Mouse (Mus musculus) forebrain, postnatal 0 days (tissue): ENCODE results near the gene Cyth3. TPM values are rescaled to one million over a fixed set of nuclear protein-coding genes. Genes with fewer than 3 reads are reported as not detected.

Experiments
- ATAC-seq: fragments of 200-750 bp; cut with Nextera tagmentation; 2 replicates; pipeline ENCODE4 v1.8.0; 2017; ENCODE audit warnings: mild to moderate bottlenecking, moderate library complexity
- DNase-seq: peaks from one replicate; pipeline ENCODE4 v3.0.0-alpha.2; 2015
- H3K27ac ChIP-seq: fragments of 300-500 bp; sonication (generic); 2 replicates; pipeline ENCODE4 v1.5.1; 2014; ENCODE audit warnings: low read depth, mild to moderate bottlenecking, antibody characterized with exemption, low read length, moderate library complexity, mixed read lengths
- H3K27me3 ChIP-seq: fragments of 300-500 bp; sonication (generic); 2 replicates; pipeline ENCODE4 v1.6.1; 2014; ENCODE audit warnings: mild to moderate bottlenecking, low read length, mixed read lengths; ENCODE audit not compliant: insufficient read depth
- H3K36me3 ChIP-seq: fragments of 300-500 bp; sonication (generic); 2 replicates; pipeline ENCODE4 v1.6.1; 2014; ENCODE audit warnings: mild to moderate bottlenecking, moderate library complexity; ENCODE audit not compliant: insufficient read depth
- H3K4me1 ChIP-seq: fragments of 300-500 bp; sonication (generic); 2 replicates; pipeline ENCODE4 v1.6.1; 2014; ENCODE audit warnings: antibody characterized with exemption; ENCODE audit not compliant: insufficient read depth
- H3K4me2 ChIP-seq: fragments of 300-500 bp; sonication (generic); 2 replicates; pipeline ENCODE4 v1.6.1; 2014; ENCODE audit warnings: low read depth, mild to moderate bottlenecking, moderate library complexity
- H3K4me3 ChIP-seq: fragments of 300-500 bp; sonication (generic); 2 replicates; pipeline ENCODE4 v1.5.1; 2014; ENCODE audit warnings: low read depth, low read length, mixed read lengths
- H3K9ac ChIP-seq: fragments of 300-500 bp; sonication (generic); 2 replicates; pipeline ENCODE4 v1.6.1; 2014; ENCODE audit warnings: mild to moderate bottlenecking
- H3K9me3 ChIP-seq: fragments of 300-500 bp; sonication (generic); 2 replicates; pipeline ENCODE4 v1.6.1; 2016; ENCODE audit warnings: low read length
- CTCF ChIP-seq: sonication (generic); IDR thresholded peaks from 2 replicates; pipeline ENCODE4 v1.5.1; 2016; ENCODE audit warnings: antibody characterized with exemption, control low read depth, low read depth
- WGBS: fragments of 180-500 bp; shearing (Covaris S2); extraction: QIAGEN DNeasy Blood & Tissue Kit; methylation state at CpG from one replicate; pipeline ENCODE4 v1.1.7; 2014; 5-methylcytosine and 5-hydroxymethylcytosine counted together
- polyA plus RNA-seq: library from polyadenylated mRNA; unstranded; fragments of >200 nt; fragmentation: Nextera tagmentation; extraction: Ambion mirVana; gene quantifications from 2 replicates; pipeline ENCODE4 v1.2.1, GENCODE M21; 2015
- total RNA-seq: library from RNA; depleted of rRNA; stranded (reverse); fragments of >200 nt; gene quantifications from 2 replicates; pipeline ENCODE4 v1.2.3, GENCODE M21; 2014; rRNA removed

Gene Cyth3
- total and polyA plus RNA-seq, 2 experiments from 2014 or later, result 42.5 to 63.4 TPM

- TF ChIP-seq CTCF, result no peak
- DNase-seq, result no peak
- H3K4me1 ChIP-seq, result 0 out of 2 replicates have a peak, but pooled peaks cover 8% of the 10 kb centered on the region
- no peak for ATAC-seq
- WGBS, result 89% methylated on average over 8 of the region's 8 CpGs
- H3K36me3 ChIP-seq, result peaks cover 2% of the 10 kb centered on the region; the same call in 1 of the 2 replicates
- no peak overlapping the region for H3K4me3 ChIP-seq
- H3K9me3 ChIP-seq, result no peaks in the 10 kb centered on the region
- H3K9ac ChIP-seq, result no peak overlapping the region
- no peak overlapping the region for H3K27ac ChIP-seq
- H3K4me2 ChIP-seq, result no peak overlapping the region
- H3K27me3 ChIP-seq, result no peaks in the 10 kb centered on the region
Measured at GRCm38 (mm10) chr5:143759554-143759953, 137.3 kb downstream of the Cyth3 start.

Other genes with a start within 250 kb of the Cyth3 start
- 80.5 and 80.9 TPM in 2 replicates for gene Kdelr2, start 218.6 kb upstream of the Cyth3 start, total RNA-seq
- 121 and 125 TPM in 2 replicates for gene Kdelr2, start 218.6 kb upstream of the Cyth3 start, polyA plus RNA-seq
- gene Daglb, start 157.9 kb upstream of the Cyth3 start, total RNA-seq, result 16.5 and 21.3 TPM in 2 replicates
- gene Daglb, start 157.9 kb upstream of the Cyth3 start, polyA plus RNA-seq, result 14.8 and 19.4 TPM in 2 replicates
- gene Rac1, start 94.4 kb upstream of the Cyth3 start, total RNA-seq, result 175 and 197 TPM in 2 replicates
- gene Rac1, start 94.4 kb upstream of the Cyth3 start, polyA plus RNA-seq, result 481 and 501 TPM in 2 replicates
- gene Usp42, start 109.8 kb downstream of the Cyth3 start, total RNA-seq, result 21.3 and 25.1 TPM in 2 replicates
- gene Usp42, start 109.8 kb downstream of the Cyth3 start, polyA plus RNA-seq, result 10.7 and 16.8 TPM in 2 replicates
- 27.5 and 28.0 TPM in 2 replicates for gene Eif2ak1, start 195.3 kb downstream of the Cyth3 start, total RNA-seq
- 31.7 and 36.8 TPM in 2 replicates for gene Eif2ak1, start 195.3 kb downstream of the Cyth3 start, polyA plus RNA-seq